Mouse (Mus musculus): ENCODE measurements around the gene Helz. TPM values are rescaled to one million over a fixed set of nuclear protein-coding genes. Genes with fewer than 3 reads are reported as not detected.
A peak's percentile ranks its signal among the peaks of the same experiment; 100 is the strongest.

Helz gene
- total RNA-seq, 1 experiment, result 43.5 TPM

- H3K36me3 ChIP-seq (ENCODE audit: control insufficient read depth, insufficient read depth, low read length, poor library complexity, severe bottlenecking), result no peaks in the 10 kb centered on the region
- no peak overlapping the region for H3K4me3 ChIP-seq (ENCODE audit: insufficient read depth in 1 of 2, low read depth in 1 of 2, low read length in 2 of 2, poor library complexity in 1 of 2, severe bottlenecking in 1 of 2)
- no peak for TF ChIP-seq ZNF384 (IDR thresholded peaks at IDR 0.05; ENCODE audit: low read depth, low read length)
- TF ChIP-seq CHD2 (IDR thresholded peaks at IDR 0.05; ENCODE audit: low read depth, low read length), result no peak
- no peak for TF ChIP-seq MAFK (IDR thresholded peaks at IDR 0.05; ENCODE audit: insufficient read depth, low read depth, low read length)
- no peak for TF ChIP-seq ZC3H11A (IDR thresholded peaks at IDR 0.05; ENCODE audit: borderline replicate concordance, low read depth, low read length)
- H3K27ac ChIP-seq (ENCODE audit: insufficient read depth, low read depth, low read length, poor library complexity, severe bottlenecking), result peak overlapping the region; percentile 78; the same call in 1 of the 2 replicates
- in situ Hi-C loops (cut with MboI; ENCODE audit: low sequenced_read_pairs in 2 of 2, unreplicated experiment in 2 of 2), result no loop called here
- H3K4me1 ChIP-seq (ENCODE audit: control insufficient read depth in 2 of 2, insufficient read depth in 2 of 2, low read length in 2 of 2, poor library complexity in 1 of 2), result peaks cover 3 to 35% of the 10 kb centered on the region in 2 experiments; a peak in 3 of 4 replicates
- no peaks in the 10 kb centered on the region for H3K9me3 ChIP-seq (ENCODE audit: control insufficient read depth, insufficient read depth, low read depth, low read length)
- no peak for DNase-seq (ENCODE audit: low read depth, low spot score)
- no peak overlapping the region for H3K9ac ChIP-seq (ENCODE audit: insufficient read depth, low read depth, low read length, poor library complexity, severe bottlenecking)
Measured at GRCm38 (mm10) chr11:107527632-107528031, 20.1 kb upstream of the Helz start.

GRCm38 (mm10) chr11:107529320-107529719 is 18.4 kb upstream of the Helz start:
- Histone ChIP-seq H3K4me1 (ENCODE audit: control insufficient read depth in 2 of 2, insufficient read depth in 2 of 2, low read length in 2 of 2, poor library complexity in 1 of 2) (peaks cover 7 to 31% of the 10 kb centered on the region in 2 experiments), H3K9ac (ENCODE audit: insufficient read depth, low read depth, low read length, poor library complexity, severe bottlenecking) (peak overlapping the region; percentile 34; the same call in 1 of the 2 replicates), H3K27ac (ENCODE audit: insufficient read depth, low read depth, low read length, poor library complexity, severe bottlenecking) (peak overlapping the region; percentile 77), H3K36me3 (ENCODE audit: control insufficient read depth, insufficient read depth, low read length, poor library complexity, severe bottlenecking) (no peaks in the 10 kb centered on the region), H3K4me3 (ENCODE audit: insufficient read depth in 1 of 2, low read depth in 1 of 2, low read length in 2 of 2, poor library complexity in 1 of 2, severe bottlenecking in 1 of 2) (no peak overlapping the region; a peak in 1 of 4 replicates), H3K9me3 (ENCODE audit: control insufficient read depth, insufficient read depth, low read depth, low read length) (no peaks in the 10 kb centered on the region)
- no peak for TF ChIP-seq HCFC1 (IDR thresholded peaks at IDR 0.05; ENCODE audit: borderline replicate concordance, insufficient read depth, low read length)
- TF ChIP-seq ZC3H11A (IDR thresholded peaks at IDR 0.05; ENCODE audit: borderline replicate concordance, low read depth, low read length), result no peak
- no peak for TF ChIP-seq ZNF384 (IDR thresholded peaks at IDR 0.05; ENCODE audit: low read depth, low read length)
- no peak for TF ChIP-seq CHD2 (IDR thresholded peaks at IDR 0.05; ENCODE audit: low read depth, low read length)
- TF ChIP-seq MAFK (IDR thresholded peaks at IDR 0.05; ENCODE audit: insufficient read depth, low read depth, low read length), result peak; percentile 87
- no peak for DNase-seq (ENCODE audit: low read depth, low spot score)
- in situ Hi-C loops (cut with MboI; ENCODE audit: low sequenced_read_pairs in 2 of 2, unreplicated experiment in 2 of 2), result no loop called here

GRCm38 (mm10) chr11:107531445-107531844 is 16.3 kb upstream of the Helz start:
- Histone ChIP-seq H3K27ac (ENCODE audit: insufficient read depth, low read depth, low read length, poor library complexity, severe bottlenecking) (peak overlapping the region; percentile 89; the same call in 1 of the 2 replicates), H3K4me3 (ENCODE audit: insufficient read depth in 1 of 2, low read depth in 1 of 2, low read length in 2 of 2, poor library complexity in 1 of 2, severe bottlenecking in 1 of 2) (no peak overlapping the region), H3K9ac (ENCODE audit: insufficient read depth, low read depth, low read length, poor library complexity, severe bottlenecking) (no peak overlapping the region), H3K4me1 (ENCODE audit: control insufficient read depth in 2 of 2, insufficient read depth in 2 of 2, low read length in 2 of 2, poor library complexity in 1 of 2) (peaks cover 10 to 29% of the 10 kb centered on the region in 2 experiments), H3K9me3 (ENCODE audit: control insufficient read depth, insufficient read depth, low read depth, low read length) (no peaks in the 10 kb centered on the region), H3K36me3 (ENCODE audit: control insufficient read depth, insufficient read depth, low read length, poor library complexity, severe bottlenecking) (no peaks in the 10 kb centered on the region)
- no peak for DNase-seq (ENCODE audit: low read depth, low spot score)
- 0 out of 2 replicates have a peak, but pooled peaks have one; percentile 6 for TF ChIP-seq MAFK (IDR thresholded peaks at IDR 0.05; ENCODE audit: insufficient read depth, low read depth, low read length)
- no peak for TF ChIP-seq HCFC1 (IDR thresholded peaks at IDR 0.05; ENCODE audit: borderline replicate concordance, insufficient read depth, low read length)
- in situ Hi-C loops (cut with MboI; ENCODE audit: low sequenced_read_pairs in 2 of 2, unreplicated experiment in 2 of 2), result no loop called here

DNA sequence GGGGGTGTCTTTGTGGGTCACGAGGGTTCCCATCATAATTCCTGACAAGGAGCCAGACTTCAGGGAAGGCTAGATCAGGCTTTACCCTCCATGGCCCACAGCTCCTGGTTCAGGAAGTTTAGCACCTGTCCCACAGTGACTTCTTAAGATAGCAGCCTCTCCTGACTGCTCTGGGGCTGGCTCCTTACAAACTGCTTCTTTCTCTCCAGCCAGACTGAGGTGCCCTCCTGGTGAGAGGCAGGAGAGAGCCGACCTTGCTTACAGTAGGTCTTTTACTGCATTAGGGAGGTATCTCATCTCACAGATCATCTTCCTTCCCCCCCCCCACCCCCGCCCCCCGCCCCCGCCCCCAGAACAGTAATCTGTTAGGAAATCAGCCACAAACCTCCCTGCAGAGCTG is 15.5 kb upstream of the Helz start:
- no peak for TF ChIP-seq MAFK (IDR thresholded peaks at IDR 0.05; ENCODE audit: insufficient read depth, low read depth, low read length)
- TF ChIP-seq HCFC1 (IDR thresholded peaks at IDR 0.05; ENCODE audit: borderline replicate concordance, insufficient read depth, low read length), result no peak
- TF ChIP-seq CHD2 (IDR thresholded peaks at IDR 0.05; ENCODE audit: low read depth, low read length), result no peak
- TF ChIP-seq ZNF384 (IDR thresholded peaks at IDR 0.05; ENCODE audit: low read depth, low read length), result no peak
- no peak for TF ChIP-seq ZC3H11A (IDR thresholded peaks at IDR 0.05; ENCODE audit: borderline replicate concordance, low read depth, low read length)
- in situ Hi-C loops (cut with MboI; ENCODE audit: low sequenced_read_pairs in 2 of 2, unreplicated experiment in 2 of 2), result no loop called here
- no peaks in the 10 kb centered on the region for H3K36me3 ChIP-seq (ENCODE audit: control insufficient read depth, insufficient read depth, low read length, poor library complexity, severe bottlenecking)
- no peak overlapping the region; the same call in 1 of the 2 replicates for H3K9ac ChIP-seq (ENCODE audit: insufficient read depth, low read depth, low read length, poor library complexity, severe bottlenecking)
- peak overlapping the region; percentile 89 for H3K27ac ChIP-seq (ENCODE audit: insufficient read depth, low read depth, low read length, poor library complexity, severe bottlenecking)
- H3K4me1 ChIP-seq (ENCODE audit: control insufficient read depth in 2 of 2, insufficient read depth in 2 of 2, low read length in 2 of 2, poor library complexity in 1 of 2), result peaks cover 10 to 28% of the 10 kb centered on the region in 2 experiments
- no peaks in the 10 kb centered on the region for H3K9me3 ChIP-seq (ENCODE audit: control insufficient read depth, insufficient read depth, low read depth, low read length)
- DNase-seq (ENCODE audit: low read depth, low spot score), result no peak
- peak overlapping the region in 1 of 2 experiments; percentile 30; a peak in 1 of 4 replicates for H3K4me3 ChIP-seq (ENCODE audit: insufficient read depth in 1 of 2, low read depth in 1 of 2, low read length in 2 of 2, poor library complexity in 1 of 2, severe bottlenecking in 1 of 2)

GRCm38 (mm10) chr11:107538994-107539393 is 8.7 kb upstream of the Helz start:
- TF ChIP-seq ZNF384 (IDR thresholded peaks at IDR 0.05; ENCODE audit: low read depth, low read length) (no peak), HCFC1 (IDR thresholded peaks at IDR 0.05; ENCODE audit: borderline replicate concordance, insufficient read depth, low read length) (no peak), ZC3H11A (IDR thresholded peaks at IDR 0.05; ENCODE audit: borderline replicate concordance, low read depth, low read length) (no peak), CHD2 (IDR thresholded peaks at IDR 0.05; ENCODE audit: low read depth, low read length) (no peak), MAFK (IDR thresholded peaks at IDR 0.05; ENCODE audit: insufficient read depth, low read depth, low read length) (no peak)
- H3K27ac ChIP-seq (ENCODE audit: insufficient read depth, low read depth, low read length, poor library complexity, severe bottlenecking), result peak overlapping the region; percentile 56; the same call in 1 of the 2 replicates
- in situ Hi-C loops (cut with MboI; ENCODE audit: low sequenced_read_pairs in 2 of 2, unreplicated experiment in 2 of 2), result no loop called here

More at GRCm38 (mm10) chr11:107538994-107539393, 8.7 kb upstream of the Helz start:
- no peak for DNase-seq (ENCODE audit: low read depth, low spot score)
- Histone ChIP-seq H3K9ac (ENCODE audit: insufficient read depth, low read depth, low read length, poor library complexity, severe bottlenecking) (no peak overlapping the region; the same call in 1 of the 2 replicates), H3K9me3 (ENCODE audit: control insufficient read depth, insufficient read depth, low read depth, low read length) (no peaks in the 10 kb centered on the region), H3K4me1 (ENCODE audit: control insufficient read depth in 2 of 2, insufficient read depth in 2 of 2, low read length in 2 of 2, poor library complexity in 1 of 2) (peaks cover 13 to 15% of the 10 kb centered on the region in 2 experiments), H3K4me3 (ENCODE audit: insufficient read depth in 1 of 2, low read depth in 1 of 2, low read length in 2 of 2, poor library complexity in 1 of 2, severe bottlenecking in 1 of 2) (no peak overlapping the region), H3K36me3 (ENCODE audit: control insufficient read depth, insufficient read depth, low read length, poor library complexity, severe bottlenecking) (no peaks in the 10 kb centered on the region)
